8 mouse cellular contexts compared by ENCODE assay signal in the genomic region with DNA sequence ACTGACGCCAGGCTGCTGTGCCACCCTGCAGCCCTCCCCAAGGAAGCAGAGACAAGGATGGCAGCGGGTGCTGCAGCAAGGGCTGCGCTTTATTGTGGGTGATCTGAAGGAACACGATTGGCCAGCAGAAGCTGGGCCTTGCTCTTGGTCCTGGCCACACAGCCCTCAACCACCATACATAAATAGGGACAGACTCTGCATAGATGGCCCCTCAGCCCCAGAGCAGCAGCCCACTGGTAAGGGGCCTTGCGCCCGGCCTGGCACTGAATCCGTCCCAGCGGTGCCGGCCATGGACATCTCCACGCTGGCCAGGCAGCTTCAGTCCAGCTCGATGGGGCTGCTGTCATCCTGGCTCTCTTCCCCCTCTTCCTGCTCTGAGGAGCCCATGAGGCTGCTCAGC.
A peak's percentile ranks its signal among the peaks of the same experiment; 100 is the strongest.
DNase-seq lines count a peak whose midpoint lies in the region; ATAC-seq and TF ChIP-seq lines count a peak whose summit lies in the region.
"Not testable (repeated sequence)": the region's sequence is repeated elsewhere in the genome, so short reads cannot be mapped to it uniquely, and the experiment has no call there.

No protein-coding gene starts in this region.

- TF ChIP-seq CTCF in hindbrain, postnatal 0 days (IDR thresholded peaks at IDR 0.05; ENCODE audit: low read depth) = not testable (repeated sequence)

- not testable (repeated sequence) for H3K4me2 ChIP-seq in hindbrain, embryonic 16.5 days (ENCODE audit: low read length); hindbrain, postnatal 0 days (ENCODE audit: low read depth, low read length); midbrain, embryonic 13.5 days (replicated peaks); neural tube, embryonic 13.5 days

- H3K27me3 ChIP-seq in hindbrain, embryonic 16.5 days (replicated peaks; ENCODE audit: control insufficient read depth, insufficient read depth, low read length); hindbrain, postnatal 0 days (ENCODE audit: insufficient read depth, low read length); midbrain, embryonic 13.5 days; neural tube, embryonic 13.5 days: not testable (repeated sequence)

- not testable (repeated sequence) for H3K4me3 ChIP-seq in hindbrain, embryonic 16.5 days (ENCODE audit: low read length); hindbrain, postnatal 0 days (ENCODE audit: low read length); midbrain, embryonic 13.5 days (replicated peaks); neural tube, embryonic 13.5 days

- not testable (repeated sequence) for H3K4me1 ChIP-seq in hindbrain, embryonic 16.5 days (ENCODE audit: control insufficient read depth, insufficient read depth, low read depth, low read length); hindbrain, postnatal 0 days (ENCODE audit: insufficient read depth, low read length); midbrain, embryonic 13.5 days (replicated peaks); neural tube, embryonic 13.5 days (replicated peaks)

- peak; percentile 16 to 26 for DNase-seq in cerebellum, postnatal 10 days
- DNase-seq in hindbrain, postnatal 0 days (ENCODE audit: low spot score) = not testable (repeated sequence)

- H3K9me3 ChIP-seq in hindbrain, embryonic 16.5 days (ENCODE audit: control insufficient read depth, low read length); hindbrain, postnatal 0 days (ENCODE audit: low read length); midbrain, embryonic 13.5 days; neural tube, embryonic 13.5 days: not testable (repeated sequence)

- not testable (repeated sequence) for H3K27ac ChIP-seq in hindbrain, embryonic 16.5 days (ENCODE audit: low read depth, low read length); hindbrain, postnatal 0 days; midbrain, embryonic 13.5 days; neural tube, embryonic 13.5 days (replicated peaks)

- WGBS in hindbrain, embryonic 16.5 days = no CpG with 5 or more reads among the region's 11 CpGs
- WGBS in hindbrain, postnatal 0 days = 59% methylated on average over 2 of the region's 11 CpGs
- WGBS in midbrain, embryonic 13.5 days = 93% methylated on average over 6 of the region's 11 CpGs
- WGBS in neural tube, embryonic 13.5 days = 87% methylated on average over 7 of the region's 11 CpGs

- H3K9ac ChIP-seq in hindbrain, embryonic 16.5 days (ENCODE audit: low read depth, low read length); hindbrain, postnatal 0 days (replicated peaks; ENCODE audit: low read length); midbrain, embryonic 13.5 days (replicated peaks); neural tube, embryonic 13.5 days: not testable (repeated sequence)

- not testable (repeated sequence) for H3K36me3 ChIP-seq in hindbrain, embryonic 16.5 days (ENCODE audit: control insufficient read depth, insufficient read depth, low read length); hindbrain, postnatal 0 days (ENCODE audit: insufficient read depth, low read length); midbrain, embryonic 13.5 days; neural tube, embryonic 13.5 days

- 0 out of 2 replicates have a peak, but pooled peaks have one; percentile 25 for ATAC-seq in erythroid progenitor cell, adult 5-6 weeks (replicated peaks; ENCODE audit: low FRiP score, poor library complexity, severe bottlenecking)
- ATAC-seq in hematopoietic stem cell, adult 5-6 weeks (replicated peaks in 1 of 2; ENCODE audit: insufficient read depth in 1 of 2, low FRiP score in 2 of 2, low TSS enrichment in 1 of 2, low read depth in 1 of 2, poor library complexity in 2 of 2, severe bottlenecking in 2 of 2) = peak; percentile 17 to 32; a peak in 1 of 4 replicates
- ATAC-seq in hindbrain, embryonic 16.5 days = peak; percentile 56; the same call in 1 of the 2 replicates
- peak; percentile 55; the same call in 1 of the 2 replicates for ATAC-seq in hindbrain, postnatal 0 days
- peak; percentile 44; the same call in 1 of the 2 replicates for ATAC-seq in megakaryocyte-erythroid progenitor cell, adult 5-6 weeks (replicated peaks; ENCODE audit: low FRiP score, low TSS enrichment, poor library complexity, severe bottlenecking)
- 0 out of 2 replicates have a peak, but pooled peaks have one; percentile 48 for ATAC-seq in midbrain, embryonic 13.5 days
- ATAC-seq in neural tube, embryonic 13.5 days (ENCODE audit: low read depth) = peak; percentile 40; the same call in 1 of the 2 replicates
